Mouse (Mus musculus): ENCODE data around the gene Pla2g2f. TPM values are rescaled to one million over a fixed set of nuclear protein-coding genes. Genes with fewer than 3 reads are reported as not detected.
A peak's percentile ranks its signal among the peaks of the same experiment; 100 is the strongest.

Gene Pla2g2f
- polyA plus RNA-seq, 2 experiments = 0.02 TPM; not detected in 1

DNA sequence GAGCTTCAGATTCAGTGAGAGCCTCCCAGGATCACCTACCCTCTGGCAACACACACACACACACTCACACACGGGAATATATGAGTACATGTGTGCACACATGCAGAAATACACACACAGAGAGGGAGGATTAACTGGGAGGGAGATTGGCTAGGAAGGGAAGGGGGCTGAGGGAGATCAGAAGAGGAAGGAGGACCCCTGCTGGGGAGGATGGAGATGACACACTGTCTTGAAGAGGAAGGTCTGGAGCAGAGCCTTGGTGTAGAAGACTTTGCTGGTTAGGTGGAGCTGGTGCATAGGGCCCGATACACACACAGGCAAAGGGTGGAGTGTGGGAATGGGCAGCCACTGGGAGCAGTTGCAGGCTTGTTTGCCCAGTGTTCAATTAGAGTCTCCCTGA lies 35.9 kb upstream of the Pla2g2f start:
- 46% methylated on average over 2 of the region's 2 CpGs for WGBS (ENCODE audit: insufficient replicate concordance)
- H3K4me1 ChIP-seq (replicated peaks; ENCODE audit: control insufficient read depth in 2 of 2, insufficient read depth in 2 of 2, low read length in 1 of 2) = no peaks in the 10 kb centered on the region
- TF ChIP-seq EP300 (IDR thresholded peaks at IDR 0.05; ENCODE audit: low read depth) (no peak), CTCF (IDR thresholded peaks at IDR 0.05; ENCODE audit: low read depth) (peak; percentile 41)
- ATAC-seq (ENCODE audit: insufficient read depth) (no peak), DNase-seq (ENCODE audit: low read depth in 3 of 3, low spot score in 3 of 3) (no peak)
- no peaks in the 10 kb centered on the region for H3K9me3 ChIP-seq (ENCODE audit: control insufficient read depth, low read length)
- no peaks in the 10 kb centered on the region for H3K36me3 ChIP-seq (replicated peaks; ENCODE audit: control insufficient read depth, insufficient read depth, low read depth)
- no peak overlapping the region for H3K4me3 ChIP-seq (ENCODE audit: insufficient read depth in 1 of 2, low read depth in 2 of 2, low read length in 2 of 2)
- no peaks in the 10 kb centered on the region for H3K27me3 ChIP-seq (ENCODE audit: control insufficient read depth, insufficient read depth, low read length)
- H3K27ac ChIP-seq = no peak overlapping the region
- H3K9ac ChIP-seq (replicated peaks) = no peak overlapping the region
- no peak overlapping the region for H3K4me2 ChIP-seq (ENCODE audit: low read depth)

DNA sequence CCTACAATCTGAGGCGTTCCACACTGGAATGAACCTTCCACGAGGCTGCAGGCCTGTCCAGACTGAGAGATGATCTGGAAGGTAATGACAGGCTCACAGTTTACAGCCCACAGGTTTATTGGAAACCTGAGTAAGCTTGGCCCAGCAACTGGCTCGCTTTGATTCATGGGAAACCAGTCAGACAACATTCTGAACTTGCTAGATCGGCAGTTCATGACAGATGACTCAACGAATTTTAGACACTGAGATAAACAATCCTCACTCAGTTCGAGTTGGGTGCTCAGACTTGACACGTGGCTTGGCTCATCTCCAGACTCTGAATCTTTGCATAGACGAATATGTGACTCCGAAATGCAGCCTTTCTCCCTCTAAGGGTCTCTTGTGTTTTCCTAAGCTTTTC lies 35.2 kb upstream of the Pla2g2f start:
- ATAC-seq (ENCODE audit: insufficient read depth) (no peak), DNase-seq (ENCODE audit: low read depth in 3 of 3, low spot score in 3 of 3) (no peak)
- Histone ChIP-seq H3K4me1 (replicated peaks; ENCODE audit: control insufficient read depth in 2 of 2, insufficient read depth in 2 of 2, low read length in 1 of 2) (no peaks in the 10 kb centered on the region), H3K36me3 (replicated peaks; ENCODE audit: control insufficient read depth, insufficient read depth, low read depth) (no peaks in the 10 kb centered on the region), H3K27ac (no peak overlapping the region), H3K9me3 (ENCODE audit: control insufficient read depth, low read length) (no peaks in the 10 kb centered on the region), H3K4me2 (ENCODE audit: low read depth) (no peak overlapping the region), H3K4me3 (ENCODE audit: insufficient read depth in 1 of 2, low read depth in 2 of 2, low read length in 2 of 2) (no peak overlapping the region), H3K9ac (replicated peaks) (no peak overlapping the region), H3K27me3 (ENCODE audit: control insufficient read depth, insufficient read depth, low read length) (no peaks in the 10 kb centered on the region)
- TF ChIP-seq EP300 (IDR thresholded peaks at IDR 0.05; ENCODE audit: low read depth) (no peak), CTCF (IDR thresholded peaks at IDR 0.05; ENCODE audit: low read depth) (no peak)
- whole genome bisulfite sequencing (ENCODE audit: insufficient replicate concordance) = 37% methylated on average over 9 of the region's 9 CpGs

DNA sequence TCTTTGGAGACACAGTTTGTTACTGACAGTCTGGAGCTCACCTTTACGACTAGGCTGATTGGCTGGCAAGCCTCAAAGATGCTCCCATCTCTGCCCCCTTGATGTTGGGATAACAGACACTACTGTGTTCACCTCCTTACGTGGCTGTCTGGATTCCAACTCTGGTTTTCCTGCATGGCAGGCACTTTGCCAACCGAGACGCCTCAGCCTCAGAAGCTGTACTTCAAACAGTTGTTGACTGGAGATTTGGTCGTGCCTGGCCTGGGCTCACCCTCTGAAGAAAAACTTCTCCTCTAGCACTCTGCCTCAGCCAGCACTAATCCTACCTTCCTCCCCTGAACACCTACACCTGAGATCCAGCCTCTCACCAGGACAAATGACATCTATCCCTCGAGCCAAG lies 34.0 kb upstream of the Pla2g2f start:
- Histone ChIP-seq H3K4me1 (replicated peaks; ENCODE audit: control insufficient read depth in 2 of 2, insufficient read depth in 2 of 2, low read length in 1 of 2) (no peaks in the 10 kb centered on the region), H3K27me3 (ENCODE audit: control insufficient read depth, insufficient read depth, low read length) (no peaks in the 10 kb centered on the region), H3K4me3 (ENCODE audit: insufficient read depth in 1 of 2, low read depth in 2 of 2, low read length in 2 of 2) (no peak overlapping the region), H3K9ac (replicated peaks) (no peak overlapping the region), H3K9me3 (ENCODE audit: control insufficient read depth, low read length) (no peaks in the 10 kb centered on the region), H3K27ac (no peak overlapping the region), H3K36me3 (replicated peaks; ENCODE audit: control insufficient read depth, insufficient read depth, low read depth) (no peaks in the 10 kb centered on the region), H3K4me2 (ENCODE audit: low read depth) (no peak overlapping the region)
- TF ChIP-seq EP300 (IDR thresholded peaks at IDR 0.05; ENCODE audit: low read depth) = no peak
- no peak for TF ChIP-seq CTCF (IDR thresholded peaks at IDR 0.05; ENCODE audit: low read depth)
- DNase-seq (ENCODE audit: low read depth in 3 of 3, low spot score in 3 of 3) (no peak), ATAC-seq (ENCODE audit: insufficient read depth) (no peak)
- 48% methylated on average over 6 of the region's 6 CpGs for WGBS (ENCODE audit: insufficient replicate concordance)

DNA sequence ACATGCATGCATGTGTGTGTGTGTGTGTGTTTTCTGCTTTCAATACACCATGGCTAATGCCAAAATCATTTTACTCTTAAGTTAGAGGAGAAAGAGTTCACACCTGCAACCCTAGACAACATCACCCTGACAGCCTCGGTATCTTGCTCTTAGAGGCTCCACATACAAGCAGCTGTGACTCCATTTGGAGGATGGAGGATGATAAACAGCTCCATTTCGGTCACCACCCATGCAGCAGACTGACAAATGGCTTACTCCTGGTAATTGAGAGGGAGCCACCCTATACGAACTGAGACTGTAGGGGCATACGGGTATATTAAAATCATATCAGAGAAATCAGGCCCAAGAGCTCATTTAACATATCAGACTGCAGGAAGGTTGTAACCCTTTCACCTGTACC lies 31.0 kb upstream of the Pla2g2f start:
- Histone ChIP-seq H3K4me2 (ENCODE audit: low read depth) (no peak overlapping the region), H3K27ac (no peak overlapping the region), H3K9me3 (ENCODE audit: control insufficient read depth, low read length) (no peaks in the 10 kb centered on the region), H3K9ac (replicated peaks) (no peak overlapping the region), H3K4me3 (ENCODE audit: insufficient read depth in 1 of 2, low read depth in 2 of 2, low read length in 2 of 2) (no peak overlapping the region), H3K27me3 (ENCODE audit: control insufficient read depth, insufficient read depth, low read length) (no peaks in the 10 kb centered on the region), H3K4me1 (replicated peaks; ENCODE audit: control insufficient read depth in 2 of 2, insufficient read depth in 2 of 2, low read length in 1 of 2) (no peaks in the 10 kb centered on the region), H3K36me3 (replicated peaks; ENCODE audit: control insufficient read depth, insufficient read depth, low read depth) (no peaks in the 10 kb centered on the region)
- ATAC-seq (ENCODE audit: insufficient read depth) (no peak), DNase-seq (ENCODE audit: low read depth in 3 of 3, low spot score in 3 of 3) (no peak)
- TF ChIP-seq CTCF (IDR thresholded peaks at IDR 0.05; ENCODE audit: low read depth) (no peak), EP300 (IDR thresholded peaks at IDR 0.05; ENCODE audit: low read depth) (no peak)
- WGBS (ENCODE audit: insufficient replicate concordance) = 47% methylated on average over 4 of the region's 4 CpGs

DNA sequence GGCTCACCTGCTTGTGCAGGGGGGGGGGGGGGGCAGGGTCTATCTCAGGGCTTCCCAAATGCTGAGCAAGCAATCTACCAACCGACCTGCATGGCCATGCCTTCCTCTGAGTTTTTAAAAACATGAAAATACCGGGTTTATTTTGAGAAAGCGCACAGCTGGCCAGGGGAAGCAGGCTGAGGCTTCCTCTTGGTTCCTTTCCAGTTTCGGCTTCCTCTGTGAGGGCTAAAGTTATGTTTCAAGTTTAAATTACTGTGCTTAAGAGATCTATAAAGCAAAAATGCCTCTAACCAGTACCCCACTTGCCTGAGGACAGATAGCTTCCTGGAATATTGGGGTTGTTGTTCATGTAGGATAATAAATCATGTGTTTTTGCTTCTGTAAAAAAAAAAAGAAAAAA lies 28.7 kb upstream of the Pla2g2f start:
- Histone ChIP-seq H3K27me3 (ENCODE audit: control insufficient read depth, insufficient read depth, low read length) (no peaks in the 10 kb centered on the region), H3K4me1 (replicated peaks; ENCODE audit: control insufficient read depth in 2 of 2, insufficient read depth in 2 of 2, low read length in 1 of 2) (no peaks in the 10 kb centered on the region), H3K4me3 (ENCODE audit: insufficient read depth in 1 of 2, low read depth in 2 of 2, low read length in 2 of 2) (no peak overlapping the region), H3K9me3 (ENCODE audit: control insufficient read depth, low read length) (no peaks in the 10 kb centered on the region), H3K9ac (replicated peaks) (no peak overlapping the region), H3K27ac (no peak overlapping the region), H3K36me3 (replicated peaks; ENCODE audit: control insufficient read depth, insufficient read depth, low read depth) (no peaks in the 10 kb centered on the region), H3K4me2 (ENCODE audit: low read depth) (no peak overlapping the region)
- DNase-seq (ENCODE audit: low read depth in 3 of 3, low spot score in 3 of 3) (no peak), ATAC-seq (ENCODE audit: insufficient read depth) (no peak)
- TF ChIP-seq CTCF (IDR thresholded peaks at IDR 0.05; ENCODE audit: low read depth) (no peak), EP300 (IDR thresholded peaks at IDR 0.05; ENCODE audit: low read depth) (no peak)
- 37% methylated on average over 4 of the region's 4 CpGs for WGBS (ENCODE audit: insufficient replicate concordance)

Data from liver, embryonic 14.5 days (tissue).